Mouse (Mus musculus) hindbrain, embryonic 11.5 days (tissue): ENCODE data around the gene Tnk1. TPM values are rescaled to one million over a fixed set of nuclear protein-coding genes. Genes with fewer than 3 reads are reported as not detected.

Experiments used
- ATAC-seq: fragments of 200-750 bp; cut with Nextera tagmentation; 2 replicates; pipeline ENCODE4 v1.8.0; 2017; ENCODE audit warnings: mild to moderate bottlenecking, moderate TSS enrichment, moderate library complexity; ENCODE audit not compliant: low FRiP score
- DNase-seq: peaks from one replicate; pipeline ENCODE4 v3.0.0-alpha.2; 2015; ENCODE audit warnings: low spot score
- H3K27ac ChIP-seq: fragments of 300-500 bp; sonication (generic); 2 replicates; pipeline ENCODE4 v1.5.1; 2014; ENCODE audit warnings: mild to moderate bottlenecking, low read depth, low read length
- H3K27me3 ChIP-seq: fragments of 300-500 bp; sonication (generic); 2 replicates; pipeline ENCODE4 v1.6.1; 2014; ENCODE audit warnings: mild to moderate bottlenecking, low read length, moderate library complexity, mixed read lengths; ENCODE audit not compliant: control insufficient read depth, insufficient read depth
- H3K36me3 ChIP-seq: fragments of 300-500 bp; sonication (generic); 2 replicates; pipeline ENCODE4 v1.6.1; 2014; ENCODE audit warnings: mild to moderate bottlenecking, low read length, moderate library complexity, mixed read lengths; ENCODE audit not compliant: control insufficient read depth, insufficient read depth
- H3K4me1 ChIP-seq: fragments of 300-500 bp; sonication (generic); replicated peaks from 2 replicates; pipeline ENCODE4 v1.6.1; 2014; ENCODE audit warnings: low read length, mixed read lengths; ENCODE audit not compliant: control insufficient read depth, insufficient read depth
- H3K4me2 ChIP-seq: fragments of 300-500 bp; sonication (generic); replicated peaks from 2 replicates; pipeline ENCODE4 v1.6.1; 2014; ENCODE audit warnings: mild to moderate bottlenecking, low read depth, low read length
- H3K4me3 ChIP-seq: fragments of 300-500 bp; sonication (generic); 2 replicates; pipeline ENCODE4 v1.5.1; 2014; ENCODE audit warnings: low read depth, low read length
- H3K9ac ChIP-seq: fragments of 300-500 bp; sonication (generic); 2 replicates; pipeline ENCODE4 v1.6.1; 2014; ENCODE audit warnings: low read depth, low read length
- H3K9me3 ChIP-seq: fragments of 300-500 bp; sonication (generic); 2 replicates; pipeline ENCODE4 v1.6.1; 2016; ENCODE audit warnings: low read length; ENCODE audit not compliant: control insufficient read depth
- WGBS: fragments of 180-500 bp; shearing (Covaris S2); extraction: QIAGEN DNeasy Blood & Tissue Kit; methylation state at CpG from one replicate; pipeline ENCODE4 v1.1.7; 2014; 5-methylcytosine and 5-hydroxymethylcytosine counted together
- polyA plus RNA-seq: library from polyadenylated mRNA; unstranded; fragments of >200 nt; fragmentation: Nextera tagmentation; extraction: Ambion mirVana; gene quantifications from 2 replicates; pipeline ENCODE4 v1.2.1, GENCODE M21; 2014

The Tnk1 gene
- polyA plus RNA-seq, 1 experiment from 2014 or later = 0.52 TPM

DNA sequence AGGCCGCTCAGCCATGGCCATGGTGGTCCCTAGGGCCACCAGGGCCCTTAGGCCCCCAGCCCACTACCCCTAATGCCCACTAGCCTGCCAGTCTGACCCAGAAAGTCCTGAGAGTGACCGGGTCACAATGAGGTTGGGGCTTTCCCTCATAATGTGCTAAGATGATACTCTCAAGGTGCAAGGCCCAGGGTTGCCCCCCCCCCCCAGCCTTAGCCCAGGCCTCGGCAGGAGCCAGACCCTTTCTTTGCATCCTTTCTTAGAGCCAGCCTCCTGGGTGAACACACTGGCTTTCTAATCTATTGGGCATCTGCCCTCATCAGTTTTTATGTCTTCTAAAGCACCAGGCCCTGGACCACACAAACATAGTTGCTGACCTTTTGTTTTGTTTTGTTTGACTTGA lies 36.5 kb downstream of the Tnk1 start, which contains the start of gene Spem1:
Spem1 (minus strand) TSS at position 101 of the 400 bp plus-strand sequence.
- no peaks in the 10 kb centered on the region for H3K27me3 ChIP-seq
- H3K4me2 ChIP-seq = no peak within 1 kb of the TSS
- no peak for ATAC-seq
- no peak for DNase-seq
- peaks cover 9% of the 10 kb centered on the region for H3K36me3 ChIP-seq
- 76% methylated on average over 3 of the region's 3 CpGs for WGBS
- H3K4me3 ChIP-seq = no peak within 1 kb of the TSS
- H3K4me1 ChIP-seq = no peaks in the 10 kb centered on the region; the same call in 1 of the 2 replicates
- H3K27ac ChIP-seq = no peak within 1 kb of the TSS
- H3K9ac ChIP-seq = no peak within 1 kb of the TSS
- no peaks in the 10 kb centered on the region for H3K9me3 ChIP-seq

DNA sequence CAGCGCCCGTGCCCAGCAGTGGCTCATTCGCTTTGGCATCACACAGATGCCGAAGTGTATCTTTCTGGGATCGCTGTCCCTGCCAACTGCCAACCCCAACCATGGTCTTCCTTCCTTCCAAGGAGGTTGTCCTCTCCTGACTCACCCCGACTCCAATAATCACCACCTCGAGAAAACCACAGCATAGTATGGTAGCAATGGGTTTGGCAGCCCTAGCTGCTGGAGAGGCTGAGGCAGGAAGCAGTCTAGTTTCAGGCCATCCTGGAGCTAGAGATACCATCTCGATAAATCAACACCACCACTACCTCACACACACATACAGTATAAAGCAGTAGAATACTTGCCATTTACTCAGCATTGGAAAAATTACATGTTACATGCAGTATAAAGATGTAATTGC lies 39.7 kb downstream of the Tnk1 start:
- H3K9ac ChIP-seq = no peak overlapping the region
- ATAC-seq (no peak), DNase-seq (no peak)
- H3K4me2 ChIP-seq = no peak overlapping the region
- no peaks in the 10 kb centered on the region for H3K36me3 ChIP-seq
- H3K9me3 ChIP-seq = no peaks in the 10 kb centered on the region
- WGBS = 93% methylated on average over 8 of the region's 8 CpGs
- H3K27me3 ChIP-seq = no peaks in the 10 kb centered on the region
- H3K4me3 ChIP-seq = no peak overlapping the region
- H3K27ac ChIP-seq = no peak overlapping the region
- H3K4me1 ChIP-seq = no peaks in the 10 kb centered on the region; the same call in 1 of the 2 replicates

DNA sequence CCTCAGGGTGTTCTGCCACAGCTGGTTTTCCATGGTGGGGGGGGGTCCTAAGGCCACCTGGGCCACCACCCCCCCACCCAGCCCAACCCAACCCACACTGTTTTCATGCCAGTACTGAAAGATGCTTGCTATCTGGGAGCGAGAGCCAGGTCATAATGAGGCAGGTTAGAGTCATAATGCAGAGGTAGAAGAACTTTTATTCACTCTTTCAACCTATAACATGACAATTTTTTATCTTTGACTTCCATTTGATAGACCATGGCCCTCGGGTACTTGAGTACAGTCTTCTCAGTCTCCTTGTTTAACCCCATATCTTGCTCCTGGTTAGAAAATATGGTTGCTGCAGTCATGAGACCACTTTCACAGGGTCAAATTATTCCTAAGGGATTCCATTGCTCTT lies 40.2 kb downstream of the Tnk1 start, which contains the start of gene Spem2:
Spem2 (minus strand) TSS at position 101 of the 400 bp plus-strand sequence.
- H3K27me3 ChIP-seq = no peaks in the 10 kb centered on the region
- H3K9me3 ChIP-seq = no peaks in the 10 kb centered on the region
- DNase-seq (no peak), ATAC-seq (no peak)
- H3K4me2 ChIP-seq = no peak within 1 kb of the TSS
- no peaks in the 10 kb centered on the region for H3K36me3 ChIP-seq
- WGBS = 82% methylated on average over 2 of the region's 2 CpGs
- H3K4me1 ChIP-seq = no peaks in the 10 kb centered on the region; the same call in 1 of the 2 replicates
- H3K9ac ChIP-seq = no peak within 1 kb of the TSS
- no peak within 1 kb of the TSS for H3K27ac ChIP-seq
- H3K4me3 ChIP-seq = no peak within 1 kb of the TSS

DNA sequence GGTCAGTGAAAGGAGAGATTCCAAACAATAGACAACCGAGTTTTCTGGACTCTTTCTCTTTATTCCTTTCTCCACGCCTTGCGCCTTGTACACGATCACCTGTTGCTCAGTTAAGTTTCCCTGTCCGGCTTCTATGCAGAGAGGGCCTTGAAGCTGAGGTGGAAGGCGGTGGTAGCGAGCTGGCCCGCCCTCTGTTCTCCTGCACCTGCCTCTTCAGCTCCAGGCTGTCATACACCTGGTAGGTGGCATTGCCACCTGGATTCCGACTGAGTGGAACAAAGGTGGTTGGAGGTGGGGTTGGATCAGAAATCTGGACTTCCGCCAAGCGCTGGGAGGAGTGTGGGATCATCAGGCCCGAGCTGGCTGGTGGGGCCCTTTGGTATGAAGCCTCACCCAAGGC lies 42.0 kb downstream of the Tnk1 start:
- H3K9me3 ChIP-seq = no peaks in the 10 kb centered on the region

DNA sequence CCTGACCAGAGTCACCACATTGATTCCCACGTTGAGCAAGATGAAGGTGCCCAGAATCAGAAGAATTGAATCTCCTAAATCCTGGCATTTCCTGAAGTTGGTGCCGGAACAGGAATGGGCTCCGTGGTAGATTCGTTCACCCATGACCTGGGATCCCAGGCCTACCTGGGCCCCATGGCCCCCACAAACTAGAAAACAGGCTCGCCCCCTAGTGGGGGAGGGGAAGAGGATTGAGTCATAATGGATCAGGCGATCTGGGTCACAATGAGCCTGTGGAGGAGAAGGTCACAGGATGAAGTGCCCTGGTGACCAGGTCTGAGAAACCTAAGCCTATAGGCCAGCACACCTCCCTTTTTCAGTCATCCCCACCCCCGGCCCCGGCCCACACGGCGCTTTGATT lies 43.4 kb downstream of the Tnk1 start, which contains the start of gene Gm39566:
Gm39566 (minus strand) TSS at position 144 of the 400 bp plus-strand sequence.
- DNase-seq = no peak
- WGBS = 69% methylated on average over 10 of the region's 10 CpGs
- no peak for ATAC-seq
- H3K36me3 ChIP-seq = no peaks in the 10 kb centered on the region
- no peak within 1 kb of the TSS for H3K27ac ChIP-seq
- H3K27me3 ChIP-seq = no peaks in the 10 kb centered on the region
- H3K4me3 ChIP-seq = no peak within 1 kb of the TSS
- no peaks in the 10 kb centered on the region for H3K4me1 ChIP-seq
- no peak within 1 kb of the TSS for H3K9ac ChIP-seq
- no peak within 1 kb of the TSS for H3K4me2 ChIP-seq
- H3K9me3 ChIP-seq = no peaks in the 10 kb centered on the region

More for the DNA sequence above, 42.0 kb downstream of the Tnk1 start:
- no peak overlapping the region for H3K4me3 ChIP-seq
- WGBS = 96% methylated on average over 12 of the region's 12 CpGs
- H3K4me1 ChIP-seq = no peaks in the 10 kb centered on the region
- ATAC-seq (no peak), DNase-seq (no peak)
- H3K9ac ChIP-seq = no peak overlapping the region
- H3K36me3 ChIP-seq = no peaks in the 10 kb centered on the region
- H3K27ac ChIP-seq = no peak overlapping the region
- H3K4me2 ChIP-seq = no peak overlapping the region
- H3K27me3 ChIP-seq = no peaks in the 10 kb centered on the region

DNA sequence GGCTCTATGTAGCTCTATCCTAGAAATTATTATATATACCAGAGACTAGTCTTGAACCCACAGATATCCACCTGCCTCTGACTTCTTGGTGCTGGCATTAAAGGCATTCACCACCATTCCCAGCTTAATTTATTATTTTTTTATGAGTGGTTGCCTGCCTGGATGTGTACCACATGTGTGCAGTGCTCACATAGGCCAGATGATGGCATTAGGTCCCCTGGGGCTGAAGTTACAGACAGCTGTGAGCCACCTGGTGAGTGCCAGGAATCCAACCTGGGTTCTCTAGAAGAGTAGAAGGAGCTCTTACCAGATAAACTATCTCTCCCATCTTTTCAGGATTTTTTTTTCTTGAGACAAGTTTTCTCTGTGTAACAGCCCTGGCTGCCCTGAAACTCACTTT lies 48.2 kb downstream of the Tnk1 start:
- Histone ChIP-seq H3K27me3 (peaks cover 11% of the 10 kb centered on the region), H3K9me3 (no peaks in the 10 kb centered on the region), H3K4me3 (no peak overlapping the region), H3K9ac (no peak overlapping the region), H3K27ac (no peak overlapping the region), H3K4me2 (no peak overlapping the region), H3K36me3 (no peaks in the 10 kb centered on the region), H3K4me1 (no peaks in the 10 kb centered on the region)
- DNase-seq = no peak
- ATAC-seq = no peak

DNA sequence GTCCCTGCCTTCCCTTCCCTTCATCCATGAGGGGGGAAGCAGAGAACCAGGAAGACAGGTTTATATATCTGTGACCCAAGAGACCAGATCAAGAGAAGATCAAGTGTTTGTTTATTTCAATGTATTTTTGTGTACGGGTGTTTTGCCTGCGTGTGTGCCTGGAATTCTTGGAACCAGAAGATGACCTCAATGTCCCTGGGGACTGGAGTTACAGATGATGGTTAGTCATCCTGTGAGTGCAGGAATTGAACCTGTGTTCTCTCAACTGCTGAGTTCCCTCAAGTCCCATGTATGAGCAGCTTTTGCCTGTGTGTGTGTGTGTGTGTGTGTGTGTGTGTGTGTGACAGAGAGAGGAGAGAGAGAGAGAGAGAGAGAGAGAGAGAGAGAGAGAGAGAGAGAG lies 50.9 kb downstream of the Tnk1 start:
- no peak for ATAC-seq
- peaks cover 36% of the 10 kb centered on the region for H3K27me3 ChIP-seq
- 81% methylated on average over 2 of the region's 2 CpGs for WGBS

DNA sequence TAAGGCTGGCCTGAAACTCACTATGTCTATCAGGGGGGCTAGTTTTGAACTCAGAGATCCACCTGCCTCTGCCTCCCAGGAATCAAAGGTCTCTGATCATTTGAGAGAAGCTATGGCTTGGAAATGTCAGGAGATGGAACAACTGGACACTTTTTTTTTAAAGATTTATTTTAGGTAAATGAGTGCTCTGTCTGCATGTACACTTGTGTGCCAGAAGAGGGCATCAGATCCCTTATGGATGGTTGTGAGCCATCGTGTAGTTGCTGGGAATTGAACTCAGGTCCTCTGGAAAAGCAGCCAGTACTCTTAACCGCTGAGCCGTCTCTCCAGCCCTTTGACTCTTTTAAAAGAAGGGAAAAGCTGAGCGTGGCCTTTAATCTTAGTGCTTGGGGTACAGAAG lies 52.2 kb downstream of the Tnk1 start:
- Histone ChIP-seq H3K36me3 (no peaks in the 10 kb centered on the region), H3K4me2 (no peak overlapping the region), H3K9me3 (no peaks in the 10 kb centered on the region), H3K27ac (no peak overlapping the region), H3K4me3 (no peak overlapping the region), H3K27me3 (peaks cover 48% of the 10 kb centered on the region), H3K4me1 (peaks cover 11% of the 10 kb centered on the region), H3K9ac (no peak overlapping the region)
- DNase-seq = no peak
- no peak for ATAC-seq
- WGBS = 83% methylated on average over 4 of the region's 4 CpGs

More for the DNA sequence above, 50.9 kb downstream of the Tnk1 start:
- Histone ChIP-seq H3K4me2 (no peak overlapping the region), H3K27ac (no peak overlapping the region), H3K9ac (no peak overlapping the region), H3K36me3 (no peaks in the 10 kb centered on the region), H3K4me1 (peaks cover 9% of the 10 kb centered on the region), H3K4me3 (no peak overlapping the region), H3K9me3 (no peaks in the 10 kb centered on the region)
- no peak for DNase-seq
